Mouse (Mus musculus) erythroblast, adult 5-6 weeks (primary cell): ENCODE results near the gene Ndufc2. TPM values are rescaled to one million over a fixed set of nuclear protein-coding genes. Genes with fewer than 3 reads are reported as not detected.

Experiments used
- total RNA-seq, 2 experiments: library from RNA; stranded (forward) in 1 of 2; stranded (reverse) in 1 of 2; fragments of 150-400 nt in 1 of 2; fragments of 200-764, 138-1000 nt in 1 of 2; gene quantifications; 2 replicates each; pipeline versions ENCODE4 v1.2.3 to v1.2.4; 2015 to 2017; ENCODE audit warnings: low replicate concordance in 2 of 2

Ndufc2 gene
- total RNA-seq, 2 experiments from 2014 or later: 57.6 to 80.0 TPM

Other genes starting within 250 kb of the Ndufc2 start
- gene Usp35, start 68.0 kb upstream of the Ndufc2 start, total RNA-seq (2015; ENCODE audit: low replicate concordance): 0.38 TPM in 1 of 2 replicates, not detected in the other
- 0.26 and 0.28 TPM in 2 replicates for gene Usp35, start 68.0 kb upstream of the Ndufc2 start, total RNA-seq (2017; ENCODE audit: low replicate concordance)
- 0.42 TPM in 1 of 2 replicates, not detected in the other for gene Kctd21, start 67.7 kb upstream of the Ndufc2 start, total RNA-seq (2015; ENCODE audit: low replicate concordance)
- 0.14 and 0.43 TPM in 2 replicates for gene Kctd21, start 67.7 kb upstream of the Ndufc2 start, total RNA-seq (2017; ENCODE audit: low replicate concordance)
- gene Alg8, start 28.4 kb upstream of the Ndufc2 start, total RNA-seq (2015; ENCODE audit: low replicate concordance): 9.4 and 25.7 TPM in 2 replicates
- gene Alg8, start 28.4 kb upstream of the Ndufc2 start, total RNA-seq (2017; ENCODE audit: low replicate concordance): 2.9 and 10.2 TPM in 2 replicates
- gene Thrsp, start 17.7 kb downstream of the Ndufc2 start, total RNA-seq (2015; ENCODE audit: low replicate concordance): not detected in 2 replicates
- gene Thrsp, start 17.7 kb downstream of the Ndufc2 start, total RNA-seq (2017; ENCODE audit: low replicate concordance): not detected in 2 replicates
- gene Kctd14, start 51.3 kb downstream of the Ndufc2 start, total RNA-seq (2015; ENCODE audit: low replicate concordance): 26.1 and 51.9 TPM in 2 replicates
- gene Kctd14, start 51.3 kb downstream of the Ndufc2 start, total RNA-seq (2017; ENCODE audit: low replicate concordance): 22.4 and 34.0 TPM in 2 replicates
- 30.9 and 39.2 TPM in 2 replicates for gene Ints4, start 81.0 kb downstream of the Ndufc2 start, total RNA-seq (2015; ENCODE audit: low replicate concordance)
- gene Ints4, start 81.0 kb downstream of the Ndufc2 start, total RNA-seq (2017; ENCODE audit: low replicate concordance): 11.2 and 19.9 TPM in 2 replicates
- gene Aamdc, start 179.5 kb downstream of the Ndufc2 start, total RNA-seq (2015; ENCODE audit: low replicate concordance): 5.2 and 6.1 TPM in 2 replicates
- 1.0 and 1.7 TPM in 2 replicates for gene Aamdc, start 179.5 kb downstream of the Ndufc2 start, total RNA-seq (2017; ENCODE audit: low replicate concordance)
- 11.0 and 14.0 TPM in 2 replicates for gene Rsf1, start 179.9 kb downstream of the Ndufc2 start, total RNA-seq (2015; ENCODE audit: low replicate concordance)
- gene Rsf1, start 179.9 kb downstream of the Ndufc2 start, total RNA-seq (2017; ENCODE audit: low replicate concordance): 21.8 and 27.5 TPM in 2 replicates